Mouse (Mus musculus) liver, adult (tissue): ENCODE measurements at regions not wholly inside any gene's neighbourhood (a gene's known extent, or its start where the extent isn't known, plus 50 kb on each side); places are given as distances from the start of the nearest gene placed in this dataset.

Experiments
- GATA4 ChIP-seq: IDR thresholded peaks from 2 replicates; pipeline ENCODE4 v1.6.1; 2014; ENCODE audit warnings: mild to moderate bottlenecking, low read length; ENCODE audit not compliant: insufficient replicate concordance

DNA sequence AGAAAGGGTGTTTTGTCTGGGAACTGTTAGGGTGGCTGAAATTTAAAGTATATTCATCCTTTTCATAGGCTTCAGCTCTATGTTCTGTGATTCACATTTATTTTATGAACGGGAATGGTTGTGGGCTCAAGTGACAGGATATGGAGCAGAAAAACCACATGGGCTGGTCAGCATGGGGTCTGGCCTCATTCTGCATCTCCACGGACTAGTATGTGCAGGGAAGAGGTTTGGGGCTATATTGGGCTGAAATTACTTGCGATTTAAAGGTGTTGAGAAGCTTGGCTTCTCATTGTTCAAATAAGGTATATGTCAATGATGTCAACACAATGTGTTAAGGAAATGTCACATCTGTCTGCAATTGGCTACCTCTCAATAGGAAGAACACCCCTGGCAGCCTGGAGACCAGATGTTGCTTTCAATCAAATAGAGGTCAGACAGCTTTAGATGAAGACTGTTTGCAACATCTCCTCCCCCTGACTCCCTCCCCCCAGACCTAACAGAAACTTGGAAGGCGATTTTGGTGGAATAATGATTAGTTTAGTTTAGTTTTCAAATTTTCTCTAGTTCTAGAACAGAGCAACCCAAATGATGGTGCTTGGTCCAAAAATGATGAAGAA, 777.0 kb downstream of the Slc4a3 start:
- TF ChIP-seq GATA4 = no peak

DNA sequence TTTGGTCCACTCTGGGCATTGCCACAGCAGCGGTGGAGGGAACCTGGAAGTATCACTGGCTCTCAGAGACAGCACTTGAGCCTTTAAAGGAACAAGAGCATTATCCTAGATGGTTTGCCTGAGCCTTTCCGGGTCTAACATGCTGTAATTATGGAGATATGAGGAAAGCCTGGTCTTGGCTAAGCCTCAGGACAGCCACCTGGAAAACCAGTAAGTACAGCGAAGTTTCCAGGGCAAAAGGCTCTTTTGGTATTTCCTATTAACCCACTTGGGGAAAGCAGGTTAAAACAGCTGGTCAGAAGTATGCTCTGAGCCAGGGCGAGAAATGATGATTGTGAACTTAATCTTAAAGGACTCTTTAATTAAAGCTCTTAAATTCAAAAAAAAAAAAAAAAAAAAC, 777.5 kb downstream of the Slc4a3 start:
- TF ChIP-seq GATA4 = no peak

DNA sequence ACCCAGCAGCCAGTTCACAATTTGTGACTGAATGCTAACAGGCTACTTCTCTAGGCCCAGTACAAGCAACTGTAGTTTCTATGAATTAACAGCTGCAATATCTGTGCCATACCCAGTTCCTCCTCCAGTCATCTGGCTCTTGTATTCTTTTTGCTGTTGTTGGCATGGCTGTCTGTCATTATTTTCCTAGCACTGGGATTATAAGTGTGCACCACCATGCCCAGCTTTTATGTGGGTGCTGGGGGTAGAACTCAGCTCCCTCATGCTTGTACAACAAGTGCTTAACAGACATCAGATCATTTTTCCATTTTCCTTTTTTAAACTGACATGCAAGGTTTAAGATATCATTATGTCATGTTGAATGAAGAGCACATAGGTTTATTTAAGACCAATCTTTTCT, 789.9 kb downstream of the Slc4a3 start:
- TF ChIP-seq GATA4 = no peak

DNA sequence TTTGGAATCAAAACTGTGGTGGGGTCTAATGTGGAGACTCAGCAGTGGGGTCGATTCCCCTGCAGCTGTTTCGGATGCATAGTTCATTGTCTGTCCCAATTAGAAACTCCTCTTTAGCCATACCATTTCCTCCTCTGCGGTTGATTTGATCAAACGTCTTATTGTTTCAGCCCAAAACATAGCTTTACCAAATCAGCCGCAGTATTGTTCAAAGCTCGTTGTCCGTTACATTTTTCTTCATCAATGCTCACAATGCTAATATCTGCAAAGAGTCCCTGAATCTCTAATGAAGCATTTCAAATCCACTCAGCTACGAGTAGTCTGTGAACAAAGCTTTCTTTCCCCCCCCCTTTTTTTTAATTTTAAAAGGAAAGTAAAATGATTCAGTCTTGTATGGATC, 816.0 kb downstream of the Slc4a3 start:
- TF ChIP-seq GATA4 = no peak

DNA sequence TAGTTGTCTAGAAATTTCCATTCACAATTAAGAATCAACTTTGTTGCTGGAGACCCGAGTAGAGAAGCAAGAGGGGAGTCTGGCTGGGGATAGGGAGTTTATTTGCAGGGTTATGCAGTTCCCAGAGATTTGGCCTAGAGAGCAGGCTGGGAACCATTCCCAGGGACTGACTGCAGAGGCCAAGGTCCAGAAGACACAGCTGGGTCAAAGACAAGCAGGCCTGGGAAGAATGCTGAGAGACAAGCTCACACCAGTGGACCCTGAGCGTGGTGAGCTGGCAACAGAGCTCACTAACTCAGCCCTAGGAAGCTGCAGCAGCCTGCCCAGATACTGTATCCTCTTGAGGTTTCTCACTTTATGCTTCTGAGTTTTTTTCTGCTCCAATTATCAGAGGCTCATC, 827.9 kb downstream of the Slc4a3 start:
- TF ChIP-seq GATA4 = no peak

DNA sequence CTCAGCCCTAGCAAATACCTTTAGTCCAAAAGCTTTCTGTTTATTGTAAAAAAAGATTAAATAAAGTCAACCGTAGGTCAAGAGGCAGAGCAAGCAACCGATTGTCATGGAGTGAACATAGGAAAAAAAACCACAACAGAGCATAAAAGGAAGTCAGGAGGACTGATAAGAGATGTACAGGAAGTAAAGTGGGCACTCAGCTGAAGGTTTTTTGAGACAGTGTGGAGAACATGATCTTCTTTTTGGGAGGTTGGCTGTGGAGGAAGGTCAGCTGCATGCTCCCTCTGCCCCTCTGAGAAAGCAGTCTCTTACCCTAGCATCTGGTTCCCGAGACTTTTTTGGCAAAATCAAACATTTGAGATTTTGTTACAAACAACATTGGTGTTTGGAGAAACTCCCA, 832.1 kb downstream of the Slc4a3 start:
- no peak for TF ChIP-seq GATA4

DNA sequence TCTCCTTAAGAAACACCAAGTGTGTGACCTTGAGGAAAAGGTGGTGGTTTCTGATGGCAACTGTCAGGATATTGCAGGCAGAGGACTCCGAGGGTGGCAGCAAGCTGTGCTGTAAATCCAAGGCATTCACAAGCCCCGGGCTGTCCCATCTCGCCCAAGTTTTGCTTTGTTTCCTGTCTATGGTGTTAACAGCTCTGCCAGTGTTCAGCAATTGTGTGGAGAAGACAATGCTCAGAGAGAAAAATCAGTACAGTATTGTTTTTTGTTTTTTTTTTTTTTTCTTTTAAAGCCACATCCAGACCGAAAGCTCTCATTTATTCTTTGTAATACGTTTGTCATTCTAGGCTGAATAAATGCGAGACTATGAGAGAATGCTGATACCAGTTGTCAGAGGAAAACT, 846.5 kb downstream of the Slc4a3 start:
- no peak for TF ChIP-seq GATA4

DNA sequence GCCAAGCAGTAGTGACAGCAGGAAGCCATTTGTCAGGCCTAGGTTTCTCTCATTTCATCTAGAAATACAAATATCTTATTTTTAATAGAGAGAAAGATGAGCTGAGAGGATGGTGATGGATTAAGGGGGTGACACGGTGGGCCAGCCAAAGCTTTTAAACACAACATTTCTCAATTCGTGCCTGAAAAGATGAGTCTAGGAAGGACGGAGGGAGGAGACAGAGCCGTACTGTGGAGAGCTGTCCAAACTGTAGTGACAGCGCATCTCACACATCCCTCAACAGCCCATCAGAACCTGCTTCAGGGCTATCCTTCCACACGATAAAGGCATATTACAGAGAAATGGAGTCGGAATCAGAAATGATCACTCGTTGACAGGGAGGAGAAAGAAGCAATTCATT, 848.0 kb downstream of the Slc4a3 start:
- no peak for TF ChIP-seq GATA4

DNA sequence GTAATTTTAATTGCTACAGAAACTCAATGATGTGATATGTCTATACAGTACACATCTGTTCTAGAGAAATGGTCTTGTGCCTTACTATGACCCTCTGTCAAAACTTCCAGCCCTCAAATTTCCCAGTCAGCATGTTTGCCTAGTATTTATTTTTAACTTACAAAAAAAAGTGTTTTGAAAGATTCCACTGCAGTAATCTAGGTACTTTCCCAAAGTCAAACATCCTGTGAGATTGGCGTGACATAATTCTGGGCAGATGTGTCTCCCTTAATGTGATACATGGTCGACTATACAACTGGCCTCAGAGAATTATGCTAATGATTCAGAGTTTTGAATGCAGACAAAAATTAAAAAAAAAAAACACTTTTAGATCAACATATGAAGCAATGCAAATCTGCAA, 856.8 kb downstream of the Slc4a3 start:
- TF ChIP-seq GATA4 = no peak

DNA sequence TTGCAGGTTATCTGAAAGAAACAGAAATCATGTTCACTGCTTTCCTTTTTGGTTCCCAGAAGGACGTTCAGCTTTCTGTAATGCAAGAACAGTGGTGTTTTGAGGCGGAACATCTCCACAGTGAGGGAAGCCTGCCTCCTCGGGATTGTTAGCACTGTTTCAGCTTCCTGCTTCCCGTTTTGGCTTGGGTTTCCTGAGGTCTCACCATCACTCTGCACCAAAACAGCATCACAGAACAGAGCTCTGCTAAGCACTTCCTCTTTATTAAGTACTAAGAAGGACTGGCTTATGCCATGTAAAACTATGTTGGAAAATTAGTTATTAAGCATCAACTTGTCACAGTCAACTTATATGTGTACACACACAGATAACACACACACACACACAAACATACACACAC, 857.9 kb downstream of the Slc4a3 start:
- TF ChIP-seq GATA4 = no peak

DNA sequence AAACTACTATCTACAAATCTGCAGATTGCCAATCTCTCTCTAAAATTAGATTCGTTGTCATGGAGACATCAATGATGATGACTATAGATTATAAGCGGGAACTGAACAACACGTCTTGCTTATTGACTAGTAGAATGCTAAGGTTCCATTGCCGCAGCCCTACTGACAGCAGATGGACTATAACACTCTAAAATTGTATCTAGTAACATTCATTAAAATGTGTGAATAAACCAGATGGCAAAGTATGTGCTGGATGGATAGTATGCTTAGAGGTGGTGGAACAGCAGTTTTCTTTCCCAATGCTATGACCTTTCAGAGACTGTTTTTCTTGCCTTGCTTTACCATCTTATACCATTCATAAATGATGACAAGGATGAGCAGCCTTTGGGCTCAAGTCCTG, 864.7 kb downstream of the Slc4a3 start:
- no peak for TF ChIP-seq GATA4

DNA sequence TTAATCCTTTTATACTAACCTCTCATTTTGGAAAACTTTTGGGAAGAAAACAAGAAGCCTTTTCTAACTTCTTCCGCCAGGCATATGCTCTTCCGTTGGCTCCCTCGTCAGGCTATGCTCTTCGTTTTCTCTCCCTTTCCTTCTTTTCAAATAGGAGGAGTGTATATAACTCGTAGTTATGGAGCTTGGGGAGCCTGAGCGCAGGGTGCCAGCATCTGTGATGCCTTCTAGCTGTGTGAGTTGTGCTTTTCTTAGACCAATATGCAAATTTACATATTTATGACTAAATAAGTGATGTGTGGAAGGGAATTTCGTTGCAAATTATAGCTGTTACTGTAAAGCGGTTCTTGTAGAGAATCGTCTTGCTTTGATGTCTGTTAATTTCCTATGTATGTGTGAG, 874.5 kb downstream of the Slc4a3 start:
- TF ChIP-seq GATA4 = no peak

DNA sequence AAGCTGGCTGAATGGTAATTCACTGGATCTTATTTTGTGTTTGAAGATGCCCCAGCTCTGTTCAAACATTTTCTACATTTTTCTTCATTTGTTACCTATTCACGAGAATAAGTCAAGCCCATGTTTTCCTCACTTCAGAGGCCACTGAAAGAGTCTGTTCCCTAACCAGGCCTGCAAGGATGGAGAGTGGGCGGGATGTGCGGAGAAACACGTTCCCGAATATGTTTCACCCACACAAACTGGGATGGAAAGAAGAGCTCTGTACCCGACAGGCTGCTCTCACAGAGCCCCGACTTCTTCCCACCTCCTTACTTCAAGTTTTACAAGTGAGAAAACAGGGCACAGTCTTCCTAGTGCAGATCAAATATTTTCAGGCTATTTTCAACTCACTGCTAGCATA, 881.4 kb downstream of the Slc4a3 start:
- TF ChIP-seq GATA4 = no peak

DNA sequence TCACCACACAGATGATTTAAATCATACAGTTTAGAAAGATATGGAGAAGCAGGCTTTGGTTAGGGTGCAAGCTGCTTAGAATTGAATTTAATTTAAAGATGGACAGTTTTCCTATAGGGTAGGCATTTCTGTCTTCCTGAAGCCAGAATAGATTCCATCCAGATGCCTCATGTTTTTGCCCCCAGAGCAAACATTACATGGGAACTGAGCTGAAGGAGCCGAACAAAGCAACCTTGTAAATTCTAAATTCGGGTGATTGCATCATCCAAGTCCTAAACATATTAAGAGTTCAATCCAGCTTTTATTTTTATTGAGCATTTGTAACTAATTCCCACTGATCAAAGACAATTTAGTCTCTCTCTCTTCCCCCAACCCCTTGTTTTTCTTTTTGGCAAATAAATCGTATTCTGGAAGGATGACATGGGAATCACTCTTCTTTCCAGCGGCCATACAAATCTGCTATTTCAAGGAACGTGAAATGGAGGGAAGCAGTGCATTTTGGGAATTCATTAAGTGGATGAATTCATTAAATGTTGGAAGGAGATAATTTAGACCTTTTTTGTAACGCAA, 884.1 kb downstream of the Slc4a3 start:
- TF ChIP-seq GATA4 = no peak

DNA sequence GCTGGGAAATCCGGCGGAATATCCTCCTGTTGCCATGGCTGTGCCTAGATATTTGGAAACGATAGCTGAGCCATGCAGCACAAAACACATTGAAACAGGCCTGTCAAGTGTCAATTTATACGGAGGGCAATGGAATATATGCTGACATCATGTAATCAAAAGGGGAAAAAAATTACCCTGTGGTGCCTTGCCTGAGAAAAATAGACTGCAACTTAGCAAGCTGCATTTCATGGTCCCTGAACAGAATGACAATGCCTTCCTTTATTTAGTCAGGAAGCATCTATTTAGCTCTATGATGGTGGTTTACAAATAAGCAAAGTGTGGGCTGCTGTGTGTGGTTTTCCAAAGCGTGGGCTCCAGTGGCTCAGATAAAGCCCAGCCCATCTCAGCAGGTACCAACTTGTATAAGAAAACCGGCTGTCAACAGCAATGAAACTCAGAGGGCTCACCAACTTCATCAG, 887.4 kb downstream of the Slc4a3 start:
- TF ChIP-seq GATA4 = no peak

DNA sequence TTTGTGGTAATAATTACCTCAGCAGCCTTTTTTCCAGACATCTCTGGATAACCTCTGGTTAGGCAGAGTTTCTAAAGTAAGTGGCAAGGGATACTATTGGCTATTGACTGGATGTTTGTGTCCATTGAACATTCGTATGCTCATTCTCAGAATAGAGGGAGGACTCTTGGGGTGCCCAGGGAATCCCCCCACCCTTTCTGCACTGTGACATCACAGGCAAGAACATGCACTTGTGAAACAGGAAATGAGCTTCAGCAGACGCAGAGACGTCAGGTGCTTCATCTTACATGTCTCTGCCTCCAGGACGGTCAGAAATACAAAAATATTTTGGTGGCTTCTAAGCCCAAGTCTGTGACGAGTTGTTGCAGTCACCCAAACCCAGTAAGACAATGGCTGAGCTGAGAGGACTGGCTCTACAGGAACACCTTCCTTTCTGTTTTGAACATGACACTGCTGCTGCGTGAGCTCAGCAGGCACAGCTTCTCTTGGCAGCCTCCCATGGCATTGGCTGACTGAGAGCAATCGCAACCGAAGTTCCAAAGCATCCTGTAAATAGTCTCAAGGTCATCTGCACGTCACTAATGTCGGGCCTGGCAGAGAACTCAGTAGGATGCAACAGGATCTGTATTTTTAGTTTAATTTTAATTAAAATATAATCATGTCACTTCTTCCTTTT, 904.6 kb downstream of the Slc4a3 start:
- no peak for TF ChIP-seq GATA4
